Mouse (Mus musculus) gastrocnemius, postnatal 25 days (tissue): ENCODE measurements at regions not wholly inside any gene's neighbourhood (a gene's known extent, or its start where the extent isn't known, plus 50 kb on each side); places are given as distances from the start of the nearest gene placed in this dataset.

ENCODE experiments used
- DNase-seq: peaks from one replicate; pipeline ENCODE4 v3.0.0; 2022

DNA sequence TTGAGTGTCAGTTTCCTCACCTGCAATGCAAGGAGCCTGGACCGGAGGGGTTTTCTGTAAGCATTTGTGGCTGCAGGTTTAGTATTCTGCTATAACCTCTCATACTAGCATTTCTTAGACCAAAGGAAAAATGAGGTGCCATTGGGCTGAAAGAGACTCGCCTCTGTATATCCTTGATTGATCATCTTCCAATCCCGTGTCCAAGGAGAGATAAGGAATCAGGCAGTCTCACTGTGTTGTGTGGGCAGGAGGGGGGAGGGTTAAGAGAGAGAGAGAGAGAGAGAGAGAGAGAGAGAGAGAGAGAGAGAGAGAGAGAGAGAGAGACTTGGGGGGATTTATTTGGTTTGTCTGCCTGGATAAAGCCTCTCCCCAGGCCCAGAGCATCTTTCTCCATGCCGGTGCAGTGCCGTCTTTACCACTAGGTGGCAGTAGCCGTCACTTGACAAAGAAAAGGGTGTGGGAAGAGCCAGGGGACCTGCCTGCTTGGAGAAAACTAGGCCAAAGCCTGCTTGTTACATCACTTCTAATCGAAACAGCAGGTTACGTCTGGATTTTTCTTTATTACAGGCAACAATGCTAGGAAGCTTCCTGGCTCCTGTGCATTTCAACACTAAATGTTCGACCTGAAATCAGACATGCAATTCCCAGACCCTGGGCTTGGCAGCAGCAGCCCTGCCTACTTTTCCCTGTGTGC is 56.1 kb upstream of the Ces5a start:
- DNase-seq, result peak; percentile 74

DNA sequence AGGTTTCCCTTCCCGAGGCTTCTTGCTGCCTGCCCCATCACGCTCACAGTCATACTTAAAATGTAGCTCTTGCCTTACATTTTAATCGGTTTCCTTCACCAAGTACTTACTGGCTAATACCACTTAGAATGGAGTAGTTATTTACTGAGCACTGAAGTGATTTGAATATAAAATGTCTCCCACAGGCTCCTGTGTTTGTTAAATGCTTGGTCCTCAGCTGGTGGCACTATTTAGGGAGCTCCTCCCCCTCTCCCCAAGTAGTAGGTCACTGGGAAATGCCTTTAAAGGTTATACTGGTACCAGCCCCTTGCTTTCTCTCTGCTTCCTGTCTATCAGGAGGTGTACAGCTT is 56.6 kb upstream of the Ces5a start:
- DNase-seq, result no peak

DNA sequence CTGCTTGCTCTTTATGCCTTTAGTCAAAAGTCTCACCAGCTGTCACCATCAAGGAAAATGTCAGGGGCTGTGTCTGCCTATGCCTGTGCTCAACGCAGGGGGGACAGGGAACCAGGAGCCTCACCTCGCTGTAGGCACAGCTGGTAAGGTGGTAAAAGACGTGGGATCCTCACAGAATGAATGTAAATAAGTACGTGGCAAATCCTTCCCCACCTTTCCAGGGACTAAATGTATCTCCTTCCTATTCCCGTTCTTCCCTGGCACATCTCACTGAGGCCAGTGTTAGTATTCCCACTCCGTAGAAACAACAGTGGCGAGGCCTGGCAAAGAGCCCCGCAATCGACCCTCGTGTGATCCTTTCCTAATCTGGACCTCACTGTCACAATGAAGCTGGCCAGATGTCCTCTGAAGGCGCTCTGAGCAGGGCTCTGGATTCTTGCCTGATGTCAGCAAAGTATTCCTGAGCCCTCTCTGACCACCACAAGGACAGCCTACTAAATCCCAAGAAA is 63.0 kb upstream of the Ces5a start:
- DNase-seq, result no peak

DNA sequence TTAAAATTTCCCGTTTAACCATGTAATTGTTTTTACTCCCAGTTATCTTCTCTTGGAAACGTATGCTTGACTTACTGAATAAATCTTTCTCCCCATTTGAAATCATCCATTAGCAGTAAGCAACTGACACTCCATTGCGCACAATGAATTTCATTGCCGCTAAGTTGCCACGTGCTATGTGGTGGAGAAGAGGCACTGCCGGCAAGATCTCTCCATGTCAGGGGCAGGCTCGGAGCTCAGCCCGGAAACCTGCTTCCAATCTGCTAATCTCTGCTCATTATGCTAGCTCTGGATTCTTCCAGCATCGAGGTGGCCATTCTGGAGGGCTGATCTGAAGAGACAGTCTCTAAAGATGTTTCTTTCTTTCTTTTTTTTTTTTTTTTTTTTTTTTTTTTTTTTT is 63.7 kb upstream of the Ces5a start:
- no peak for DNase-seq

DNA sequence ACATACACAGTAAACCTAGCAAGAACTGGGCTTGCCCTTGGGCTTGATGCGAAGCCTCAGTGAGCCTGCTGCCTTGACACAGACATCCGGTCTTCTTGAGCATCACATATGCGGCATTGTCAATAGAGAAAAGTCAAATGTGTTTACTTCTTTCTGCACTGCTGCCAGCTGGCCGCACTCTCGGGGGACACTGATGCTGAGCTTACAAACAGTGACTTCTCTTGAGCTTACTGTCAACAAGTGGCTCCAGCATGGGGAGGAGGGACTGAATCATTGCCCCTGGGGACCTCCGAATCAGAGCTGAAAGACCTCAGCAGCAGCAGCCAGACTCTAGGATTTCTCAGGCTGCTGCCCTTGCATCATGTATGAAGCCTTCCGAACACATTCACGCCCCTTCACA is 64.1 kb upstream of the Ces5a start:
- peak; percentile 45 for DNase-seq

DNA sequence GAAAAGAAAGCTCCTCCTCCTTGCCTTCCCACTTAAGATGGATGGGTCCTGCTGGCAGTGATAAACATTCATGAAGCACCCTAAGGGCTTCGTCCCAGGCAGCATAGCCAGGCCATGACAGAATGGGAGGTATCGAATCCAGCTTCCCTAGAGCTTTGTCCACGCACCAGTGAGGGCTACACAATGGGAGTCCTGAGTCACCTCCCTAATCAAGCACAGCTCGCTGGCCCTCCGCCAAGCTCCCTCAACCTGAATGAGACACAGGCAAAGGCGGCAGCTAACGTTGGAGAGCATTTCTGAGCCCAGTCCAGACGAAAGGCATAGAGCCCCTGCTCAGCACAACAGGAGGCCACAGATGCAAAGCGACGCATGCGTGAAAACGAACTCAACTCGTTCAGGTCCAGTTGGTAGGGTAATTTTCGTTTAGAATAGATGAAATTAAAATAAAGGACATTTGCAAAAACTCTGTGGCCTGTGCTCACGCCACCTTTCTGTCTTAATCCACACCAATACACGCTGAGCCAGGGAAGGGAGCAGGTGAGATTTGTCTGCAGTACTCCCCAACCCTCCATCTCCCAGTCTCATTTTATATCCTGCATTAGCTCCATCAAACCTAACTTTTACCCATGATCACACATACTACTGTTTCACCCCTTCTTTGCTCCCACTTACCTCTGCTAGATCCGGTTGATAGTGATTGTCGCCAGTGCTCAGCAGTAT is 91.3 kb upstream of the Ces5a start:
- DNase-seq, result no peak

DNA sequence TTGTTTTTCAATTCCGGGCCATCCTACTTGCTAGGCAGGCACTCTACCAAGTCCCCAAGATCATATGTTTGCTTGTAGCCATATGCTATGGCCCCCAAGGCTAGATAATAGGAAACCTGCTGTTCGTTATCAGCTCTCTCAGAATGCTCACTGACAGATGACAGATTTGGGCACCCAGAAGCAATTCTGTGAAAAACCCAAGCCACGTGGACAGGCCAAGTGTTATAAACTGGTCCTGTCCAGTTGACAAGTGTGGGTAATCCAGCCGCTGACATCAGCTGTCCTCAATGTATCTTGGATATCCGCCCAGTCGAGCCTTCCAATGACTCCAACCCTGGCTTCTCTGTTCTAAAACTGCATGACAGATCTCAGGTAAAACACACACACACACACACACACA is 92.0 kb upstream of the Ces5a start:
- peak; percentile 8 for DNase-seq

DNA sequence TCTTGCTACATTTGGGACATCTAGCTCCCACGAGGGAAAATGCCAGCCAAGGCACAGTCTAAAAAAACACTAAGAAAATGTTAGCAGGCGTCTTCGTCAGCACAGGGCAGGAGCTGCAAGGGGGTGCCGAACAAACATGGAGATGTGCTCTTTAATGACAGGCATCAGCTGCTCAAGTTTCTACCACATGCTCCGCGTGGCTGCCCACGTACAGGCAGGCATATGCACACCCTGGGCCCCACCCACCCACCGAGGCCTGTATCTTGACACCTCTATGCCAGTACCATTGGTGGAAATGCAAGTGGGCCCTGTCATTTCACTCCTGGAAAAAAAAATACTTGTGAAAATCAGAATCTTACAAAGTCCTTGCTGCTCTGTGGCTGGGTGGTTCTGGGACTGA is 97.3 kb upstream of the Ces5a start:
- DNase-seq, result no peak

DNA sequence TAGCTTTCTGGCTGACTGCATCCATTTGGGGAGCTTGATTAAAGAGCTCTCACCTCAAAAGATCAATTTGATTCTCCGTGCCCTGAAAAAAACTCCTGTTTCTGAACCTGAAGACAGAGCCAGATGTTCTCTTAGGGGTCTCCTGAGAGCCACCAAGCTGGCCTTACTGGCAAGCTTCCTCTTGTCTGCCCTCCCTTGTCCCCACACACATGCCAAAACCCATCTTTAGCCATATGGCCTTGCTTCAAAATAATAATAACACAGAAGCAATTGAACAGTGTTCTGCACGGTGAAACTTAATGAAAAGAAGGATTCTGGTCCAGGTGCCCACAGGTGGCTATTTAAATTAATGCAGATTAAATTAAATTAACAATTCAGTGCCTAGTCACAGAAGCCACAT is 107.1 kb upstream of the Ces5a start:
- DNase-seq, result no peak

DNA sequence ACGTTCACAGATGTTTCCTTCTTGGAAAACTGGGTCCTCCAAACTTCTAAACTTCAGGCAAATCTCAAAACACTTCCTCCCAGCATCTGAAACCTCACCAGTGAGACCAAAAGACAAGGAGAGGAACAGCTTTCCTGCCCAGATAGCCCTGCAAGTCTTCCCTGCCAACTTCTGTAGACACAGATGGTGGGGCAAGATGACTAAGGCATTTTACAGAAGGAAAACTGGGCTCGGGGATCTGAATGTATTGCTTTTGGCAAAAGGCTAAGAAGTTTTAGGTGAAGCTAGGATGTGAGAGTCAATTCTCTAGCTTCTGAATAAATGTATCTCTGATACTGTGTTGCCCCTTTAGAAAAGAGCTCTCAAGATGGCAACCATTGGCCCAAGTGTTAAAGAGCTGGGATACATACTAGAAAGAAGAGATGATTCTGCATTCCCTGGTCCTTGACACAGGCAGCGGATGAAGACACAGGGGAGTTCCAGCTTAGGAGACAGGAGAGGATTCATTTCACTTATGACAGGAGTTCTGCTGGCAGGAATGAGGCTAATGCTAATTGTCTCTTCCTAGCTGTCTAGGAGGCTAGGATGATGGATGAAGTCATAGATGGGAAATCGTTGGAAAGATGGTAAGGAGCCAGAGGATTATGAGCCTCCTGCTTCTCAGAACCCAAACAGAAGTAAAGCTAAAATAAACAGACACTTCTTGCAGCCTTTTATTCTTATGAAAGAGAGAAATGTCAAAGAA is 108.0 kb upstream of the Ces5a start:
- no peak for DNase-seq

DNA sequence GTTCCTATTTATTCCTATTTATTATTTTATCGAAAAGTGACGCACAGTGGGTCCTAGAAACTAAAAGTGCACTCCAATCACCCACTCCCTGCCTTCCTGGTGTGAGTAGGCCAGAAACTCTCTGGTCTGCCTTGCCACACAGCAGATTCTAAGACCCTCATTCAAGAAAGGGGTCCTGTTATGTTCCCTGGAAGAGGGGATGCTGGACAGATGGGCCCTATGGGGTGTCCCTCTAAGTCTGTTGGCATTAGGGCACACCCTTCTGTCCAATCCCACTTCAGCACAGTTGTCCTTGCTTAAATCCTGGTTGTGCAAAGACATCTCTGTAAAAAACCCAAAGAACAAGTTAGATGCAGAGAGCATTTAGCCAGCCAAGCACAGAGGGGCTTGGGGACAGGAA is 117.8 kb upstream of the Ces5a start:
- DNase-seq, result no peak

DNA sequence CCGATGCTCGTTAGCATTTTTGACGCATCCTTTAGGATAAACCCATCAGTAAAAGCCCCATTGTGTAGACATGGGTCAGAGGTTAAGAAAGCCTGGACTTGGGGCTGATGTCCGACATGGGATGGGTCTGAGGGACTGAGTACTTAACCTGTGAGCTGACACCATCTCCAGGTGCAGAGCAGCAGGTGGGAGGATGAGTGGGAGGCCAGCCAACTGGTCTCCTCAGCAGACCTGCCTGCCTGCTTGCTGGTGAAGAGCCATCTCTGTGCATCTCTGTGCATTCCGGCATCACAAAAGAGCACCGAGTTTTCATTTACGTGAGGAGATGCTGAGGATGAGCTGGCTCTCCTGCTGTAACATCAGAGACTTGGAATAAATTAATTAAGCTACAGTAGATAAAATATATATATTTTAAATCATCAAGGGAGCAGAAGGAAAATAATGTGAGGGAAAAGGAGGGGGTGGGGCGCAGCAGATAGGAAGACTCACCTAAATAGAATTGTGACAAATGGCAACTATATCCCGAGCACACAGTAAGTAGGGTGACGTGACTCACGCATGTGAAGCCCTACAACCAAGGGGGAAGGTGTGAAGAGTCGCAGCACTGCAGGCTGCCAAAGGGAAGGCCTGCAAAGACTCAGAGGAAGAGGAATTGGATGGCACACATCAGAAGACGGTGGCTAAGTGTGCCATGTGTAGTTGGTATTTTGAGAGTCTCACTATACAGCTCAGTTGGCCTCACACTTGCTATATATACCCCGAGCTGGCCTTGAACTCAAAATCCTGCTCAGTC is 118.5 kb upstream of the Ces5a start:
- no peak for DNase-seq

DNA sequence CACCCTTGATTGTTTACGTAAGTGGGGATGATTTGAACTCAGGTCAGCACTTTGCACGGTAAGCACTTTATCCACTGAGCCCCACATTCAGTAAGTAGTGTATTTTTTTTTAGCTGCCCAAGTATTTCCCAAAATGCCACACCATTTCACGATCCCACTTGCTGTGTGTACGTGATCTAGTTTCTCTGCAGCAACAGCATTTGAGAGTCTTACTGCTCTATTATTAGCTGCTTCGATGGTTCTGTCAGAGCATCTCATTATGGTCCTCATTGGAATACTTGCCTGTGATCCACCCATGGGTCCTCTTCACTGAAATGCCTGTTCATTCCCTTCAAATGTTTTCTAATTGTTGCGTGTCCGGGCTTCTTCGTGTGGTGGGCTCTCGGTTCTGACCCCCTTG is 120.1 kb upstream of the Ces5a start:
- DNase-seq, result no peak

DNA sequence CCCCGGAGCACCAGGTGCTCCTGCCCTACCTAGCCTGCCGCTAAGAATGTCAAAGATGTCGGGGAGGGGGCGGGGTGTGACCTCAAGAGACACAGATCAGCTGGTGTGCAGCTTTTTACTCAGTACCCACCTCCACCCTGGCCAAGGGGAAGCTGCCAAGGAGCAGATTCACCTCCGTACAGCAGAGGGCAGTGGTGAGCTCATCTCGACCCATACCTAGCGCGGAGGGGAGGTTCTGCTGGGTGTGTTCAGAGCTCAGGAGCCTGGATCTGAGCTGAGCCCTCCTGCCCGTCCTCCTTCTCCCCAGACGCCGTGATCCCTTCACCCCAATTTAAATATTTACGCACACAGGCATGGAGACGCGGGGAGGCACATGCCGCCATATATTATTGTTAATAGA is 126.1 kb upstream of the Ces5a start:
- peak; percentile 63 for DNase-seq

DNA sequence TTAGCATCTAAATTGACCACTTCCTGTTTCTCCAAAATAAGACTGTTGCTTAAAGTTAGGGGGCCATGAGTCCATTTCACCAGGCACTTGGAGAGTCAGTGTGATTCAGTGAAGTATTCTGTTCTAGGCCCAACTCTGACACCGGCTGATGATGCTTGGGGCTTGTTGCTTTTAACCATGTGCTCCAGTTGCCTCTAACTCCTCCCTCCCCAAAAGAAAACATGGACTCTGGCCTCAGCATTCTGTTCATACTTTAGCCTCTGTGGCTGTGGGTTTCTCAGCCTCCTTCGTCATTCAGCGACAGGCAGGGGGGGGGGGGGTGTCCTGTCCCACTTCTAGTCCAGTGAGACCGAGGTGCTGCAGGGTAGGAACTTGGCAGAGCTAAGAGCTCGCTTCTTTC is 126.6 kb upstream of the Ces5a start:
- DNase-seq, result no peak

DNA sequence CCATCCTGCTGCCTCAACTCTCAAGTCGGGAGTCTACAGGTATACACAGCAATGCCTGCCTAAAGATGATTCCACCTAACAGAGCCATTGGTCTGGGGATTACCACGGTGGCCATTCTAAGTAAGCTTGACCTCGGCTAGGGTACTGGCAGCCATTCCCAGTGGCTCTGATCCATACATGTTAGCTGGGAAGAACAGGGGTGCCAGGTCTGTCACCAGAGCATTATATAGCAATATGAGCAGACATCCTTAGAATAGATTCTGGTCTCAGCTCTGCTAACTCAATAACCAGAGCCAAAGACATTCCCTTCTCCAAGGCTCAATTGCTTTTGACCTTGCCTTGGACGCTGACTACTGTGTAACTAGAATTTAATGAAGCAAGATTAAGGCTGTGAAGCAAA is 128.2 kb upstream of the Ces5a start:
- peak; percentile 48 for DNase-seq

DNA sequence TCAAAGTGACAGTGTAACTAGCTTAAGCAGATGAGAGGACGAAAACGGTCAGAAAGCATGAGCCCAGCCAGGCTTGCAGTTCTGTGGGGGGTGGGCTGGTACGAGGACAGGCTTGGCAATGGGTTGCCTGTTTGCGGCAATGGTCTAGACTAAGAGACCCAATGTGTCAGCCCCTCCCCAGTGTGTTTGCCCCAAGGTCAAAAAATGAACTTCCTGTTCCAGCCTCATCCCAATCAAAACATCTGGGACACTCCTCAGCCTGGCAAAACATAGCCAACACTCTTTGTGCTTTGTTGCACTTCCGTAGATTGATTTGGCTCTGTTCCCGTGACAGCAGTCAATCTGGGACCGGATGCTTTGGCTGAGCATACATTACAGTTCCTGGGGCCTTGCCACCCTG is 132.7 kb upstream of the Ces5a start:
- peak; percentile 11 for DNase-seq

DNA sequence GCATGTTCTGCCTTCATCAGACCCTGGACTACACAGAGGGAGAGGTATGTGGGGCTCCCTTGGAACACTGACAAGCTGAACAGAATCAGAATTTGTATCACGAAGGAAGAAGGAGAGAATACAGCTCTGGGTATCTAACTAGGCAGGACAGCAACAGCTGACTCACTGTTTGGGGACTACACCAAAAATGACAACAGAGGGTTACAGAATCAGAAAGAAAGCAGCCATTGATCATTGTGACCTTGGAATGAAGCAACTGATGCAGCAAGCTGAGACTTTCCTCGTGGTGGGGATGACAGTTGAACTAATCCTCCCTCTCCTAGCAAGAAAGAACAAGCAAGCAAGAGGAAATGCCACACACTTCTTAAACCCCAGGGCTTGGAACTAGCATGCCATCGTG is 135.0 kb upstream of the Gnao1 start:
- no peak for DNase-seq

DNA sequence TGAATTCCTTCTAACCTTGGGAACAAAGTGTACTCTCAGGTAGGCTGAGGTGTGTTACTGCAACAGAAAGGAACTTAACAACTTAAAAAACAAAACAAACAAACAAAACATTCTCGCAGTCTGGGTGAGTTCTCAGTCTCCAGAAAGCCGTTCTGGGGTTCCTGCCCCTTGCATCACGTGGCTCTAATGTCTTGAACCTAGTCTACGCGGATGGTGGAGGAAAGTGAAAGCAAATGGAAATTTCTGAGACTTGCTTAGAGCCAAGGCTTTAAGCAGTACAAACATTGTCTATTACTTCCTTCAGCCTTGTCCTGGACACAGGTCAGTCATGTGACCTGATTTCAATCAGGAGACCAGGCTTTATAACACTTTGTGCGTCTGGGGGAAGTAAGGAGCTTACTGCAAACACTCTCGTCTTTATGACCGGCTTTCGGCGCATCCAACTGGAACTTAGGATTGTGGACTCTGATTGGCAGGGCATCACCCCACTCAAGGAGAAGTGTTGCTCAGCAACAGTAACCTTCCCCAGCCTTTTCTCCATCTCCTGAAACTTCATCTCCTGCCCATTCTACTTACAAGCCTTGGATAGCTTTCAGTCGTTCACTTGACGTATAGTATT is 125.9 kb upstream of the Gnao1 start:
- DNase-seq, result no peak

DNA sequence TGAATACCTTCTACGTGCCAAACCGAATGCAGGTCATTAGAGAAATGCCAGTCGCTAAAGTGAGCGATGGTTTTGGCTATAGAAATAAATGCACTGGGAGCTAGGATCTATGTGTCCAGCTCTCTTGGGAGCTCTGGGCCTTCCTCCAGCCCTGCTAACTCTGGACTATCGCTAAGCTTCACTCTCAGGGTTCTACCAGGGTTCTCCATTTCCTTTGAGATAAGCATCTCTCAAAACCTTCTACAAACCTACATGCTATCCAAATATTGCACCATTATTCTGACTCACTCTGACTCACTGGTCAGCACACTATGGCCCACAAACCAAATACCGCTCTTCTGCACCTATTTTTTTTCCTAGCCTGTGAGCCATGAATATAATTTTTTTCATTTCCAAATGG is 125.4 kb upstream of the Gnao1 start:
- DNase-seq, result no peak

DNA sequence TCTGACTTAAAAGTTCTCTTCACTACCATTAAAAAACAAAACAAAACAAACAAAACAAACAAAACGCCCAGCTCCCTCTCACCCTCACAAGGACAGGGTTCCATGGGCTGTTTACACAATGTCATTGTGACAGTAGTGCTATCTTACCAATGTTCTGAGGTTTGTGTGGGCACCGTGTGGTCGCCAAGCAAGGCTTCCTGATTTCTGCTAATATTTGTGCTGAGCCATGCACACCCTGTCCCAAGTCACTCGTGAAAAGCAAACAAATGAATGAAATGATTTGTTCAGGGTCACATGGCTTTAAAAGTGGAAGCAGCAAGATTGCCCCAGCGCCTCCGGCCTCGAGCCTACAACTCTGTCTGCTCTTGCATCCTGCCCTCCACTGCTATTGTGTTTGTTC is 120.9 kb upstream of the Gnao1 start:
- no peak for DNase-seq

DNA sequence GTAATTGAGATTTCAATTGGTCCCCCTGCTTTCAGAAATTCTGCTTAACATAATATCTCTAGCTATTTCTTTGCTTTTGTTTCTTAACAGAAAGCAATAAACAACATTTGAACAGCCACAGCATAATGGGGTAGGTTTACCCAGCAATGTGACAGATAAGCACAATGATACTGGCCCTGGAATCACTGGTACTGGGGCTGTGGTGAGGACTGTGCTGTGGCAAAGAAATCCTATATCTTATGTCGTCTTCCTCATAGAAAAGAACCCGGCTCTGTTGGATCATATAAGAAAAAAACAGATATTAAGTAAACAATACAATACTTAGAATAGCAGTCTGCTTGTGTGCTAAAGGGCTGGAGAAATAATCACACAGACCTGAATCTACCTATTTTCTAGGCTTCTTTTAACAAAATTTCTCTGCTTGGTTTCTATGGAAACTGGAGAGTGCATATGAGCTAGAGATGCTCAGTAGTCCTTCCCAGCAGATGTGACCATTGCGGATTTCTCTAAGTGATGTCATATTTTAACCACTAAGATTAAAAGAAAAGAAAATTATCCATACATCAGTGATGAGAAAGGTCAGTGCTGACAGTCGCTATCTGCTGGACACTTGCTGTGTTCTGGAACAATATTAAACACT is 119.8 kb upstream of the Gnao1 start:
- no peak for DNase-seq
